ENCODE assay signal across 8 mouse cellular contexts in genomic region chr9:13536419-13537261, GRCm38 (mm10).
DNase-seq lines count a peak whose midpoint lies in the region; ATAC-seq and TF ChIP-seq lines count a peak whose summit lies in the region.

No protein-coding gene starts in this region.

- no peak overlapping the region for H3K9ac ChIP-seq in heart, embryonic 15.5 days
- H3K9ac ChIP-seq in liver, adult 2 months (ENCODE audit: low read depth, low read length) = no peak overlapping the region

- ATAC-seq in heart, embryonic 15.5 days (replicated peaks; ENCODE audit: insufficient number of reproducible peaks, insufficient read depth, low FRiP score, low read depth) = peak; percentile 58

- no peak for TF ChIP-seq POLR2A in bone marrow, adult 2 months (IDR thresholded peaks at IDR 0.05; ENCODE audit: borderline replicate concordance, control insufficient read depth, low read depth, low read length)
- no peak for TF ChIP-seq POLR2A in liver, adult 2 months (IDR thresholded peaks at IDR 0.05; ENCODE audit: extremely low read depth, insufficient read depth, low read length)
- no peak for TF ChIP-seq POLR2A in cerebellum, adult 2 months (IDR thresholded peaks at IDR 0.05; ENCODE audit: borderline replicate concordance, insufficient read depth, low read length)

- H3K4me1 ChIP-seq in bone marrow, adult 2 months (ENCODE audit: control insufficient read depth, insufficient read depth, low read length) = peaks cover 1% of the 10 kb centered on the region; the same call in 1 of the 2 replicates
- H3K4me1 ChIP-seq in heart, embryonic 15.5 days (replicated peaks) = peaks cover 15% of the 10 kb centered on the region
- no peaks in the 10 kb centered on the region for H3K4me1 ChIP-seq in liver, adult 2 months (ENCODE audit: control insufficient read depth, insufficient read depth, low read length)
- peaks cover 22% of the 10 kb centered on the region for H3K4me1 ChIP-seq in cerebellum, adult 2 months (ENCODE audit: control insufficient read depth, insufficient read depth, low read length)

- H3K79me2 ChIP-seq in liver, adult 2 months (ENCODE audit: control insufficient read depth, insufficient read depth, low read length) = no peaks in the 10 kb centered on the region

- peak; percentile 82 to 88 for DNase-seq in B cell, adult 2 months
- peak; percentile 5 for DNase-seq in liver, adult 2 months (ENCODE audit: extremely low read depth, low read depth, low spot score)
- peak; percentile 45 for DNase-seq in spleen, adult 12 weeks (ENCODE audit: low spot score)
- DNase-seq in left cerebral cortex, adult 8-10 months (ENCODE audit: low spot score in 2 of 2) = no peak
- DNase-seq in right cerebral cortex, postnatal 4 days = no peak
- no peak for DNase-seq in cerebellum, adult 2 months

- TF ChIP-seq CTCF in bone marrow, adult 2 months (IDR thresholded peaks at IDR 0.05; ENCODE audit: control insufficient read depth, insufficient read depth, low read length) = no peak
- no peak for TF ChIP-seq CTCF in liver, adult 2 months (IDR thresholded peaks at IDR 0.05; ENCODE audit: low read depth, low read length)
- no peak for TF ChIP-seq CTCF in cerebellum, adult 2 months (IDR thresholded peaks at IDR 0.05; ENCODE audit: borderline replicate concordance, insufficient read depth, low read depth, low read length)

- 18% methylated on average over 12 of the region's 12 CpGs for WGBS in bone marrow, adult 2 months
- 45% methylated on average over 12 of the region's 12 CpGs for WGBS in heart, embryonic 15.5 days
- WGBS in liver, adult 2 months = 54% methylated on average over 12 of the region's 12 CpGs
- WGBS in cerebellum, adult 2 months = 70% methylated on average over 12 of the region's 12 CpGs

- H3K4me2 ChIP-seq in heart, embryonic 15.5 days = 0 out of 2 replicates have a peak overlapping the region, but pooled peaks have one; percentile 2

- H3K27ac ChIP-seq in bone marrow, adult 2 months (ENCODE audit: control insufficient read depth, insufficient read depth, low read depth, low read length, poor library complexity) = peak overlapping the region; percentile 43; the same call in 1 of the 2 replicates
- H3K27ac ChIP-seq in heart, embryonic 15.5 days = peak overlapping the region; percentile 61
- H3K27ac ChIP-seq in liver, adult 2 months (replicated peaks; ENCODE audit: insufficient read depth, low read depth, low read length) = no peak overlapping the region
- no peak overlapping the region for H3K27ac ChIP-seq in cerebellum, adult 2 months (ENCODE audit: insufficient read depth, low read length)

- no peaks in the 10 kb centered on the region for H3K27me3 ChIP-seq in heart, embryonic 15.5 days
- no peaks in the 10 kb centered on the region for H3K27me3 ChIP-seq in liver, adult 2 months (ENCODE audit: control insufficient read depth, insufficient read depth, low read length)
- H3K27me3 ChIP-seq in cerebellum, adult 2 months (ENCODE audit: control insufficient read depth, insufficient read depth, low read length) = no peaks in the 10 kb centered on the region

- H3K36me3 ChIP-seq in heart, embryonic 15.5 days = no peaks in the 10 kb centered on the region
- H3K36me3 ChIP-seq in liver, adult 2 months (ENCODE audit: control insufficient read depth, insufficient read depth, low read length) = no peaks in the 10 kb centered on the region

- H3K9me3 ChIP-seq in heart, embryonic 15.5 days (replicated peaks) = 0 out of 2 replicates have a peak, but pooled peaks cover 3% of the 10 kb centered on the region

- no peak overlapping the region for H3K4me3 ChIP-seq in bone marrow, adult 2 months (replicated peaks; ENCODE audit: control insufficient read depth, low read depth, low read length)
- H3K4me3 ChIP-seq in heart, embryonic 15.5 days = no peak overlapping the region
- H3K4me3 ChIP-seq in liver, adult 2 months (ENCODE audit: insufficient read depth, low read depth, low read length) = no peak overlapping the region
- no peak overlapping the region for H3K4me3 ChIP-seq in cerebellum, adult 2 months (replicated peaks; ENCODE audit: insufficient read depth, low read depth, low read length)

Comparison
In these comparisons a context has a peak if more than half of its experiments do, and no peak if none do; other contexts are left out.
1. DNase-seq: peak in B cell, adult 2 months (2 of 2), liver, adult 2 months (single experiment) and spleen, adult 12 weeks (single experiment); none in left cerebral cortex, adult 8-10 months (0 of 2), right cerebral cortex, postnatal 4 days (single experiment) and cerebellum, adult 2 months (0 of 2).
2. H3K27ac ChIP-seq: peak in bone marrow, adult 2 months (single experiment) and heart, embryonic 15.5 days (single experiment); none in liver, adult 2 months (single experiment) and cerebellum, adult 2 months (single experiment).